Mouse (Mus musculus) C2C12 (cell line): ENCODE results near the gene Mecr.
A peak's percentile ranks its signal among the peaks of the same experiment; 100 is the strongest.

Experiments used
- CTCF ChIP-seq: IDR thresholded peaks from one replicate; pipeline ENCODE4 v1.5.1; 2011; ENCODE audit not compliant: control insufficient read depth, insufficient read depth, insufficient read length
- USF1 ChIP-seq: IDR thresholded peaks from one replicate; pipeline ENCODE4 v1.6.1; 2011; ENCODE audit warnings: low read depth, mild to moderate bottlenecking, control low read depth, moderate library complexity

GRCm38 (mm10) chr4:131916425-131916824 lies 73.2 kb downstream of the Mecr start:
- TF ChIP-seq CTCF (peak; percentile 97), USF1 (peak; percentile 58)
